Mouse (Mus musculus) NIH3T3 (cell line): ENCODE measurements around the gene Ascl4.
A peak's percentile ranks its signal among the peaks of the same experiment; 100 is the strongest.

ENCODE experiments used
- DNase-seq: peaks from one replicate; pipeline ENCODE4 v3.0.0-alpha.2; 2012; ENCODE audit warnings: low read depth

Gene Ascl4

DNA sequence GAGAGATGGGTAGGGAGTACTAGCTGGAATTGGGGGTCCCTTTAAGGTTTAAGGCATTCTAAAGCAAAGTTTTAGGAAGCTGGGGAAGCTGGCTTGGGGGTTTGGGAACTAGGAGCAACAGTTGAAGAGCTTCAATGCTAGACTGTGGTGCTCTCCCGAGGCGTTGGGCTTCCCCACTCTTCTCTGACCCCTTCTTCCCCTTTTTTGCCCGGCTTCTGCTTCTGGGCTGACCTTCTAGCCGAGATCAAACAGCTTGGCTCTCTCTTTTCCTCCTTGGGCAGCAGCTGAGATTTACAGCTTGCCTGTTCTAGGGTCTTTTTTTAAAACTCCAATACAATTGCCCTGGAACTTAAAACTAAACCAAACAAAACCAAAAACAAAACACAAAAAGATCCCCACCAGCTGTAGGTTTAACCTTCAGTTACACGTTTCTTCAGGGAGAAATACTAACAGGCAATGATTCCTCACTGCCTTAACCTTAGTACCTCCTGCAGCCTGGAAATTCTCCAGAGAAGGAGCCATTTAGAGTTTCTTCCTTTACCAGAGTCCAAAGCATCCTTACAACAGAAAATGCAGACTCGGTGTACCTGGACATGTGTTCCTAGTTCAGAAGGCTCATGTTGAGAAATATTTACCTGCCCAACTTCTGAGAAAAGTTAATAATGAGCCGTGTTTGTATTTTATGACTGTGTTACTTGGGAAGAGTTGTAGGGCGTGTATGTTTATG, 42.6 kb downstream of the Ascl4 start:
- peak; percentile 43 for DNase-seq

GRCm38 (mm10) chr10:85971826-85972225, 44.3 kb downstream of the Ascl4 start:
- DNase-seq, result no peak

GRCm38 (mm10) chr10:85972915-85973314, 45.4 kb downstream of the Ascl4 start:
- peak; percentile 68 for DNase-seq

- DNase-seq, result peak; percentile 57
Measured at GRCm38 (mm10) chr10:85989412-85990115, 62.1 kb downstream of the Ascl4 start.

GRCm38 (mm10) chr10:85992412-85992811, 64.9 kb downstream of the Ascl4 start:
- no peak for DNase-seq

GRCm38 (mm10) chr10:85993836-85994235, 66.4 kb downstream of the Ascl4 start:
- no peak for DNase-seq

- DNase-seq, result no peak
Measured at GRCm38 (mm10) chr10:85994543-85995104, 67.1 kb downstream of the Ascl4 start.
